Mouse (Mus musculus): ENCODE measurements around the gene Gm42674.

Gm42674 gene

GRCm38 (mm10) chr3:90601486-90602110 is at the start of gene Gm42674:
TSS of gene Gm42674 (plus strand) at chr3:90601904.
- DNase-seq (ENCODE audit: extremely low spot score) = no peak

- no peak for DNase-seq (ENCODE audit: extremely low spot score)
Measured at GRCm38 (mm10) chr3:90552231-90552630, 49.5 kb upstream of the Gm42674 start.

GRCm38 (mm10) chr3:90555954-90556353 is 45.8 kb upstream of the Gm42674 start:
- no peak for DNase-seq (ENCODE audit: extremely low spot score)

- no peak for DNase-seq (ENCODE audit: extremely low spot score)
Measured at GRCm38 (mm10) chr3:90560008-90560628, 41.6 kb upstream of the Gm42674 start, which contains the start of gene S100a3. TSS of gene S100a3 (plus strand) at chr3:90560578.

- DNase-seq (ENCODE audit: extremely low spot score) = no peak
Measured at GRCm38 (mm10) chr3:90574691-90575090, 27.0 kb upstream of the Gm42674 start.

GRCm38 (mm10) chr3:90575320-90575719 is 26.4 kb upstream of the Gm42674 start:
- DNase-seq (ENCODE audit: extremely low spot score) = no peak

GRCm38 (mm10) chr3:90576351-90577001 is 25.2 kb upstream of the Gm42674 start:
- DNase-seq (ENCODE audit: extremely low spot score) = no peak

GRCm38 (mm10) chr3:90579433-90579832 is 22.3 kb upstream of the Gm42674 start:
- no peak for DNase-seq (ENCODE audit: extremely low spot score)

- no peak for DNase-seq (ENCODE audit: extremely low spot score)
Measured at GRCm38 (mm10) chr3:90581141-90581540, 20.6 kb upstream of the Gm42674 start.

- no peak for DNase-seq (ENCODE audit: extremely low spot score)
Measured at GRCm38 (mm10) chr3:90582156-90582555, 19.5 kb upstream of the Gm42674 start.

GRCm38 (mm10) chr3:90582556-90582955 is 19.1 kb upstream of the Gm42674 start:
- DNase-seq (ENCODE audit: extremely low spot score) = no peak

- no peak for DNase-seq (ENCODE audit: extremely low spot score)
Measured at GRCm38 (mm10) chr3:90583893-90584292, 17.8 kb upstream of the Gm42674 start.

- DNase-seq (ENCODE audit: extremely low spot score) = peak; percentile 73
Measured at GRCm38 (mm10) chr3:90585595-90585994, 16.1 kb upstream of the Gm42674 start.

GRCm38 (mm10) chr3:90586016-90586643 is 15.6 kb upstream of the Gm42674 start:
- no peak for DNase-seq (ENCODE audit: extremely low spot score)

- DNase-seq (ENCODE audit: extremely low spot score) = no peak
Measured at GRCm38 (mm10) chr3:90586906-90587305, 14.8 kb upstream of the Gm42674 start.

- DNase-seq (ENCODE audit: extremely low spot score) = no peak
Measured at GRCm38 (mm10) chr3:90587361-90588101, 14.2 kb upstream of the Gm42674 start.

- DNase-seq (ENCODE audit: extremely low spot score) = no peak
Measured at GRCm38 (mm10) chr3:90589390-90589789, 12.3 kb upstream of the Gm42674 start.

- DNase-seq (ENCODE audit: extremely low spot score) = no peak
Measured at GRCm38 (mm10) chr3:90589947-90590346, 11.8 kb upstream of the Gm42674 start, which contains the start of gene S100a2. TSS of gene S100a2 (plus strand) at chr3:90590247.

- no peak for DNase-seq (ENCODE audit: extremely low spot score)
Measured at GRCm38 (mm10) chr3:90594466-90594865, 7.2 kb upstream of the Gm42674 start.

GRCm38 (mm10) chr3:90595556-90595955 is 6.1 kb upstream of the Gm42674 start:
- no peak for DNase-seq (ENCODE audit: extremely low spot score)

- no peak for DNase-seq (ENCODE audit: extremely low spot score)
Measured at GRCm38 (mm10) chr3:90596810-90597209, 4.9 kb upstream of the Gm42674 start.

- DNase-seq (ENCODE audit: extremely low spot score) = no peak
Measured at GRCm38 (mm10) chr3:90597736-90598135, 4.0 kb upstream of the Gm42674 start.

Measured in embryo, embryonic 9.5 days (tissue).